Mouse (Mus musculus) heart, postnatal 0 days (tissue): ENCODE results near the gene Eci3.

Experiments used
- CTCF ChIP-seq: IDR thresholded peaks from 2 replicates; pipeline ENCODE4 v1.5.1; 2016; ENCODE audit warnings: antibody characterized with exemption, control low read depth, low read depth
- EP300 ChIP-seq: IDR thresholded peaks from 2 replicates; pipeline ENCODE4 v1.6.1; 2016; ENCODE audit warnings: antibody characterized with exemption, low read depth

DNA sequence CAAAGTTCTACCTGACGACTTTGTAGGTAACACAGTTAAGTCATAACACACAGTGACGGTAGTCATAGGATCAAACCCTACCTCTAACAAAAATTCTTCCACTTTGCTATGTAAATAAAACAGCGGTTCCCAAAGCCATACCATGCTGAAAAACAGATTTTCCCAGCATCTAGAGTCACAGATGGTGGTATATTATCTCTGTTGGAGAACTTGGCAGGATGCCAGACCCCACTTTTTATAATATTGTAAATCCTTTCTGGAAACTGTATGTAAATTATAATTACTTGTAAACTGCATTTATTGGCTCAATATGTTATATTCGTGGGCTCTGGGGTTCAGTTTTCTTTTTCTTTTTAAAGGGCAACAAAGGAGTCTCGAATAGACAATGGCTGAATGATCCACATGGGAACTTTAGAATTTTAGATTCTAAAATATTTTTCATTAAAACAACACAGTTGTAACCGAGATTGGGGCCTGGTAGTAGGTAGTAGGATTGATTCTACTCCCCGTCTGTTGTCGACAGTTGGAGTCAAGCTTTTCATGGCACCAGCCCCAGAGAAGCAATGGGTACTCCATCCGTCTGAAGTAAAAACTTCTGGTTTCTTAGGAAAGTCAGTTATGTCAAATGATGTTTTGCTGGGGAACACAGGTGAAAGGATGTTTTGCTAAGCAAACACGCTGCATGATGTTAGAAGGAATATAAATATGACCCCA is 28.5 kb downstream of the Eci3 start:
- no peak for TF ChIP-seq CTCF
- no peak for TF ChIP-seq EP300
